Mouse (Mus musculus) lung, postnatal 0 days (tissue): ENCODE measurements around the gene Anapc15.

Experiments
- CTCF ChIP-seq: IDR thresholded peaks from 2 replicates; pipeline ENCODE4 v1.5.1; 2016; ENCODE audit warnings: antibody characterized with exemption, mild to moderate bottlenecking
- EP300 ChIP-seq: IDR thresholded peaks from 2 replicates; pipeline ENCODE4 v1.6.1; 2016; ENCODE audit warnings: antibody characterized with exemption, mild to moderate bottlenecking, control low read depth

GRCm38 (mm10) chr7:101895695-101896094, 32.2 kb downstream of the Anapc15 start:
- no peak for TF ChIP-seq CTCF
- no peak for TF ChIP-seq EP300
